Mouse (Mus musculus): ENCODE data around the gene Gmpr. TPM values are rescaled to one million over a fixed set of nuclear protein-coding genes. Genes with fewer than 3 reads are reported as not detected.

The Gmpr gene
- polyA plus RNA-seq, 1 experiment from 2014 or later: 62.4 TPM

DNA sequence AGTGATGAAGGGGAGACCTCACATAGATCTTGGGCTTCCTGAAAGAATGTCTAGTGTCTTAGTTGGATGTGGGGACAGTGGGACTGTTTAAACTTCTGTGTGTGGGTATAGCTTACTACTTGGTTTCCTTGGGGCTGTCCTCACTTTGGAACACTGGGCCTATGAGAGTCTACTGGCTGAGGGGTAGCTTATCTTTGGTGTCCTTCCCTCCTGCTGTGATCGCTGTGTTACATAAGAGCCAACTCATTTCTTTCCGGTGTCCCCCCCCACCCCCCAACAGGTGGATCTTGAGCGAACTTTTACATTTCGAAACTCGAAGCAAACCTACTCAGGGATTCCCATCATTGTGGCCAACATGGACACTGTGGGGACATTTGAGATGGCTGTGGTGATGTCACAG, 6.9 kb downstream of the Gmpr start:
- H3K9ac ChIP-seq (replicated peaks; ENCODE audit: low read length): no peak overlapping the region
- no peak overlapping the region for H3K4me3 ChIP-seq (ENCODE audit: low read length)
- H3K36me3 ChIP-seq (ENCODE audit: insufficient read depth, low read length): no peaks in the 10 kb centered on the region
- no peaks in the 10 kb centered on the region for H3K27me3 ChIP-seq (ENCODE audit: insufficient read depth, low read length)
- no peak for ATAC-seq (ENCODE audit: low FRiP score, low TSS enrichment)
- 91% methylated on average over 5 of the region's 5 CpGs for WGBS
- H3K9me3 ChIP-seq (ENCODE audit: low read length): no peaks in the 10 kb centered on the region
- H3K4me2 ChIP-seq (replicated peaks; ENCODE audit: low read depth, low read length): no peak overlapping the region
- H3K4me1 ChIP-seq (ENCODE audit: insufficient read depth, low read length): peaks cover 66% of the 10 kb centered on the region
- no peak overlapping the region for H3K27ac ChIP-seq (ENCODE audit: low read length)

DNA sequence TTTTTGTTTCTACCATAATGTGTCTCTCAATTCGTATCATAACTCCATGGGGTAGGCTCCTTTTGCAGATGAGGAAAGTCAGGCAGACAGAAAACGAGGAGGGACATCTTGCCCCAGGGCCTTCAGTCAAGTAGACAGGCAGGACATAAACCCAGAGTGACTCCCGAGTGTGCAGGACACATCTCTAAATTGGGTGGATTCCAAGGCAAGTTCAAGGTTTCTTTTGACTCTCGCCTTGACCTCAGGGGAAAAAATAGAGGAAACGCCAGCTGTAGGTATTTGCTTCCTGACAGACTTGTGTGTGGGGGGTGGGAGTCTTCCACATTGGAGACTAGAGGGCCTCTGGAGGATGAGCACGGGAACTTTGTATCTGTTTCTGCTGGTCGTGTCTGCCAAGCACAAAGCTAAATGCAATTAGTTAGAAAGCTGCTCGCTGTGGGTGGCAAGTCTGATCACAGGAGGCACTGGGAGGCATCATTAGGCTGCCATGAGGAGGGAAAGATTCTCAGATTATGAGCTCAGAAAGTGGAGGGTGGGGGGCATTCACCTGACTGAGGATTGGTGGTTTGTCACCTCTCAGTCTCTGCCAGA, 7.7 kb downstream of the Gmpr start:
- no peaks in the 10 kb centered on the region for H3K9me3 ChIP-seq (ENCODE audit: low read length)
- H3K4me2 ChIP-seq (replicated peaks; ENCODE audit: low read depth, low read length): no peak overlapping the region
- H3K9ac ChIP-seq (replicated peaks; ENCODE audit: low read length): no peak overlapping the region
- 23% methylated on average over 8 of the region's 8 CpGs for WGBS
- H3K36me3 ChIP-seq (ENCODE audit: insufficient read depth, low read length): no peaks in the 10 kb centered on the region
- no peaks in the 10 kb centered on the region for H3K27me3 ChIP-seq (ENCODE audit: insufficient read depth, low read length)
- H3K27ac ChIP-seq (ENCODE audit: low read length): peak overlapping the region; percentile 55; the same call in 1 of the 2 replicates
- peaks cover 60% of the 10 kb centered on the region for H3K4me1 ChIP-seq (ENCODE audit: insufficient read depth, low read length)
- H3K4me3 ChIP-seq (ENCODE audit: low read length): no peak overlapping the region
- no peak for ATAC-seq (ENCODE audit: low FRiP score, low TSS enrichment)

DNA sequence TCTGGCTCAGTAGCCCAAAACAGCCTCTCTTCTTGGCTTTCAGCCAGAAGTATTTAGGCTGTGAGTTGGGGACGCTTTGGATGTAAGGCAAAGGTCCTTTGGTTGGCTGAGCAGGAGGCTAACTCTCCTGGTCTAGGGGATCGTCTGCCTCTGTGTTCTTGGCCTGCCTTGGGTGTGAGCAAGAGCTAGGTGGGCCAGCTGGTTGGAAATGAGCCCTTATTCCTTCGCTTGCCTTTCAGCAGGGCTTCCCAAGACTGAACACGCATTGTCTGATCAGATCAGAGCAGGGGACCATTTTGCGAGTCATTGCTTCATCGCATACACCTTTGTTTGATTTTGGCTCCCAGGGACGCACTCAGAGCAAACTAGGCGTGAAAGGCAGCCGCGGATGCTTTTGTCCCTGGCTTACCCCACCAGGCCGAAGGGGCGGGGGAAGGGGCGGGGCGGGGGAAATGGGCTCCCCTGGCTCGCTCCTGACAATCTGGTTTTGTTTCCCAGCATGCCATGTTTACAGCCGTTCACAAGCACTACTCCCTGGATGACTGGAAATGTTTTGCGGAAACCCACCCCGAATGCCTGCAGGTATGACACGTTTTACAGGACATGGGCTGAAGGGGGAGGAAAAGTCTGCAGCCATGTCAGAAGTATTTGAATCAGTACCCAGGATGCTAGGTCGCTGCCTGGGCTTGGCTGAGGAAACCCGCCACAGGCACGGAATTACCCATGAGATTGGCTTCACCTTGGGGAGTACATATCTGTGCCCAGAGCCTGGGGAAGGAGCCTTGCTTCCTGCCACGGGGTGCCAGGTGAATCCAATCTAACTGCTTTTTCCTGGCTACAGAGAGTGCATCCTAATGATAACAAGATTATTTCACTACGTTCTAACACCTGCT, 9.5 kb downstream of the Gmpr start:
- H3K27ac ChIP-seq (ENCODE audit: low read length): peak overlapping the region; percentile 56
- peak overlapping the region; percentile 22; the same call in 1 of the 2 replicates for H3K9ac ChIP-seq (replicated peaks; ENCODE audit: low read length)
- ATAC-seq (ENCODE audit: low FRiP score, low TSS enrichment): peak; percentile 65

DNA sequence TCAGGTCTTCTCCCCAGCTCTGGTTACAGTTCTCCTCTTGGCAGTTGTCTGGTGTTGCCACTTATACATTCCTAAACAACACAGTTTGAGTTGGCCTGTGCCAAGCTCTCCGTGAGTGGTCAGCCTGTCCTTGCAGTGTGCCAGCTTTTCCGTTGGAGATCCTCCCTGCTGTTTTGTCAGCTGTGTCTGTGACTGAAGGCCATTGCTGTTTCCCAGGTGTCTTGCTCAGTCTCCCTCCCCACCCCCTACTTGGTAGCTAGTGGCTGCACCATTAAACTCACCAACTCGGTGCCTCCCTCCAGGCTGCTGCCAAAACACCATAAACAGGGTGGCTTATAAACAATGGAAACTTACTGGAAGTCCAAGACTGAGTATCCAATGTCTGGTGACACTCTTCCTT, 17.1 kb downstream of the Gmpr start:
- Histone ChIP-seq H3K4me1 (ENCODE audit: insufficient read depth, low read length) (peaks cover 30% of the 10 kb centered on the region), H3K4me3 (ENCODE audit: low read length) (no peak overlapping the region), H3K36me3 (ENCODE audit: insufficient read depth, low read length) (peaks cover 5% of the 10 kb centered on the region; the same call in 1 of the 2 replicates), H3K4me2 (replicated peaks; ENCODE audit: low read depth, low read length) (no peak overlapping the region), H3K27ac (ENCODE audit: low read length) (peak overlapping the region; percentile 63), H3K9me3 (ENCODE audit: low read length) (no peaks in the 10 kb centered on the region), H3K9ac (replicated peaks; ENCODE audit: low read length) (no peak overlapping the region; the same call in 1 of the 2 replicates), H3K27me3 (ENCODE audit: insufficient read depth, low read length) (no peaks in the 10 kb centered on the region)
- 23% methylated on average over 3 of the region's 3 CpGs for WGBS
- peak; percentile 24; the same call in 1 of the 2 replicates for ATAC-seq (ENCODE audit: low FRiP score, low TSS enrichment)

More for the DNA sequence above, 9.5 kb downstream of the Gmpr start:
- H3K4me3 ChIP-seq (ENCODE audit: low read length): peak overlapping the region; percentile 20
- H3K4me2 ChIP-seq (replicated peaks; ENCODE audit: low read depth, low read length): peak overlapping the region; percentile 42
- no peaks in the 10 kb centered on the region for H3K27me3 ChIP-seq (ENCODE audit: insufficient read depth, low read length)
- peaks cover 49% of the 10 kb centered on the region for H3K4me1 ChIP-seq (ENCODE audit: insufficient read depth, low read length)
- no peaks in the 10 kb centered on the region for H3K9me3 ChIP-seq (ENCODE audit: low read length)
- WGBS: 7% methylated on average over 24 of the region's 24 CpGs
- H3K36me3 ChIP-seq (ENCODE audit: insufficient read depth, low read length): peaks cover 5% of the 10 kb centered on the region; the same call in 1 of the 2 replicates

DNA sequence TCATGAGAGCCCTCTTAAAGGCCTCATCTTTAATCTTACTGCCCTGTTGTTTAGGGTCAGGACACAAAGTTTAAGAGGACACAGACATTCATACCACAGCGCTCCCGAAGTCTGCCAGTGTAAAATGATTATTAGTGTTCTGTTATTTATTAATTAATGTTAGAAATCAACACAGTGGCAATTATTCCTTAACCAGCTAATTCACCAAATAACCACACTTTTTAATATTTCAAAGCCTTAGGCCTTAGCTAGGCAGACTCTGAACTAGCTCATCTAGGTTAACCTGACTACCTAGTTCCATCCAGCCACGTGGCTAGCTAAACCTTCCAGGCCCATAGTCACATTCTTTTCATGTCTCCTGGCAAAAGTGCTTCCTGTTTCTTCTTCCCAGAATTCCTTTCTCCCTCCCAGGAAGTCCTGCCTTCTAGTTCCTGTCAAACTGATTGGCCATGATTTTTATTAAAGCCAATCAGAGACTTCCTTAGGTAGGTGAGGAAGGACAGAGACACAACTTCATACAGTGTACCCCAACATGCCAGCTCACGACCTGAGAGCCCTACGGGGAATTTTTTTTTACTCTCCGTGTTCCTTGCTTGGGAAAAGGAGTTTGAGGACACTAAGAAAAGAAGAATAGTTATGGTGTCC, 17.7 kb downstream of the Gmpr start:
- H3K36me3 ChIP-seq (ENCODE audit: insufficient read depth, low read length): peaks cover 5% of the 10 kb centered on the region; the same call in 1 of the 2 replicates
- 86% methylated on average over 6 of the region's 6 CpGs for WGBS
- no peaks in the 10 kb centered on the region for H3K27me3 ChIP-seq (ENCODE audit: insufficient read depth, low read length)
- no peak for ATAC-seq (ENCODE audit: low FRiP score, low TSS enrichment)
- H3K27ac ChIP-seq (ENCODE audit: low read length): peak overlapping the region; percentile 63
- H3K9me3 ChIP-seq (ENCODE audit: low read length): no peaks in the 10 kb centered on the region
- H3K4me2 ChIP-seq (replicated peaks; ENCODE audit: low read depth, low read length): no peak overlapping the region
- H3K9ac ChIP-seq (replicated peaks; ENCODE audit: low read length): no peak overlapping the region; the same call in 1 of the 2 replicates
- H3K4me3 ChIP-seq (ENCODE audit: low read length): no peak overlapping the region
- H3K4me1 ChIP-seq (ENCODE audit: insufficient read depth, low read length): peaks cover 37% of the 10 kb centered on the region

DNA sequence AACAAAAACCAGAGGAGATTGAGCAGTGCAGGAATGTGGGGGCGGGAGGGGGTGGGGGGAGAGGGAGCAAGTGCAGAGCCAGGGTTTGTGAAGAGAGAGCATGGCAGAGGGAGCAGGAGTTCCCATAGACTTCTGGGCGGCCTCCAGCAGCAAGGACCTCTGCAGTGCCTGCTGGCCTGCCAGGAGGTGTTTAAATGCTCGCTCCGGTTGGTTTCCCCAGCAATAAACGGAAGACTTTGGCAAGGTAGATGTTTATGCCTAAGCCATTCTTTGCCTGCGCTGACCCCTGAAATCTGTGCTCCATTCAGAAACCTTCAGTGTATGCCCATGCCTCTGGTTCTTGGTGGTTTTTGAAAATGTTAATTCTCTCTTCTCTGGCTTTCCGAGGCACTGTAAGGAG, 19.0 kb downstream of the Gmpr start:
- Histone ChIP-seq H3K36me3 (ENCODE audit: insufficient read depth, low read length) (no peaks in the 10 kb centered on the region; the same call in 1 of the 2 replicates), H3K27me3 (ENCODE audit: insufficient read depth, low read length) (no peaks in the 10 kb centered on the region), H3K27ac (ENCODE audit: low read length) (peak overlapping the region; percentile 84), H3K9ac (replicated peaks; ENCODE audit: low read length) (no peak overlapping the region), H3K9me3 (ENCODE audit: low read length) (no peaks in the 10 kb centered on the region), H3K4me3 (ENCODE audit: low read length) (no peak overlapping the region), H3K4me2 (replicated peaks; ENCODE audit: low read depth, low read length) (no peak overlapping the region), H3K4me1 (ENCODE audit: insufficient read depth, low read length) (peaks cover 50% of the 10 kb centered on the region)
- 34% methylated on average over 7 of the region's 7 CpGs for WGBS
- peak; percentile 68 for ATAC-seq (ENCODE audit: low FRiP score, low TSS enrichment)

DNA sequence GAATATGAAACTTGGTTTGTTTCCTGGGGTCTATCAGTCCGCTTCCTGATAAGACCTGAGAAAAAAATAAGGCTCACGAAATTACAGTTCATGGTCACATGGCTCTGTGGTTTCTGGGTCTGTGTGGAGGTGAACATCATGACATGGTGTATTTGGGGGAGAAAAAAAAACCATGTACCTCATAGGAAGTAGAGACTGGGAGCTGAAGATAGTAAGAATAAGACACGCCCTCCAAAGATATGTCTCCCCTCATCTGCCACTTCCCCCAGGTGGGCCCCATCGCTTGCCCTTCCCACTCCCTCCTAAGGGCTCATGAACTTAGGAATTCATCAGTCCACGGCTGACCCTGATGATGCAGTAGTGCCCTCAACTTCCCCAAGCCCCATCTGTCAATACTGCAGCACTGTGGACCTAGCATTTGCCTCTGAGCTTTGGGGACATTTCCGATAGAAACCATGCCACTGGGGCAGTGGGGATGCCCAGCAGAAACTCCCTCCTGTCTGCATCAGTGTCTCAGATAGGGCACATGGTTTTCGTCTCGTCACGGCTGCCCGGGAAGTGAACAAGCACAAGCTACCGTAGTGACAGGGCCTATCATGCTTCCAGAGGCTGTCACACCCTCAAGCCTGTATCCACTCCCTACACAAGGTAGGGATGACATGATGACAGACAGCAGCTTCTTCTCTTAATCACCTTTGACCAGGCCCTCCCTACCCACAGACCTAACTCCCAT, 20.2 kb downstream of the Gmpr start:
- no peaks in the 10 kb centered on the region for H3K36me3 ChIP-seq (ENCODE audit: insufficient read depth, low read length)
- H3K9me3 ChIP-seq (ENCODE audit: low read length): no peaks in the 10 kb centered on the region
- peaks cover 53% of the 10 kb centered on the region for H3K4me1 ChIP-seq (ENCODE audit: insufficient read depth, low read length)
- 74% methylated on average over 11 of the region's 11 CpGs for WGBS
- no peak overlapping the region for H3K4me2 ChIP-seq (replicated peaks; ENCODE audit: low read depth, low read length)
- no peaks in the 10 kb centered on the region for H3K27me3 ChIP-seq (ENCODE audit: insufficient read depth, low read length)
- no peak overlapping the region; the same call in 1 of the 2 replicates for H3K27ac ChIP-seq (ENCODE audit: low read length)
- H3K4me3 ChIP-seq (ENCODE audit: low read length): no peak overlapping the region
- no peak for ATAC-seq (ENCODE audit: low FRiP score, low TSS enrichment)
- no peak overlapping the region for H3K9ac ChIP-seq (replicated peaks; ENCODE audit: low read length)

DNA sequence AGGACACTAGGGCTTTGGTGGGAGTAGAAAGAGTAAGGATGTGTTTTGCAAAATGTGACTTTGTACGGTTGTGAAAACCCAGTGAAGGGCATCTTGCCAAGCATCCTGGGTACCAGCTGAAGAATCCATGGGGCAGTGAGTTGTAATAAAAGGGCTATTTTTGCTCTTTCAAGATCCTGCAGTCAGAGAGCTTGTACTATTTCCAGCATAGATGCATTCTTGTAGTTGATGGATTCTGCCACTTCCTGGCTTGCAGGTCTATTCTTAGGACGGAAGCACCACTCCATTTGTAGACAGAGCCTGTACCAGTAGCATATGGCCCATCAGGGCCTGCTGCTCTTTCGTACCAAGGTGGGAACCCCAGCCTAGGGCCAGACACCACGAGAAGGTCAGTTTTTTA, 21.5 kb downstream of the Gmpr start:
- no peaks in the 10 kb centered on the region for H3K27me3 ChIP-seq (ENCODE audit: insufficient read depth, low read length)
- ATAC-seq (ENCODE audit: low FRiP score, low TSS enrichment): no peak
- no peak overlapping the region for H3K27ac ChIP-seq (ENCODE audit: low read length)
- H3K9me3 ChIP-seq (ENCODE audit: low read length): no peaks in the 10 kb centered on the region
- peaks cover 53% of the 10 kb centered on the region for H3K4me1 ChIP-seq (ENCODE audit: insufficient read depth, low read length)
- H3K9ac ChIP-seq (replicated peaks; ENCODE audit: low read length): no peak overlapping the region
- H3K4me3 ChIP-seq (ENCODE audit: low read length): no peak overlapping the region
- no peak overlapping the region for H3K4me2 ChIP-seq (replicated peaks; ENCODE audit: low read depth, low read length)
- WGBS: 78% methylated on average over 4 of the region's 4 CpGs
- H3K36me3 ChIP-seq (ENCODE audit: insufficient read depth, low read length): no peaks in the 10 kb centered on the region

DNA sequence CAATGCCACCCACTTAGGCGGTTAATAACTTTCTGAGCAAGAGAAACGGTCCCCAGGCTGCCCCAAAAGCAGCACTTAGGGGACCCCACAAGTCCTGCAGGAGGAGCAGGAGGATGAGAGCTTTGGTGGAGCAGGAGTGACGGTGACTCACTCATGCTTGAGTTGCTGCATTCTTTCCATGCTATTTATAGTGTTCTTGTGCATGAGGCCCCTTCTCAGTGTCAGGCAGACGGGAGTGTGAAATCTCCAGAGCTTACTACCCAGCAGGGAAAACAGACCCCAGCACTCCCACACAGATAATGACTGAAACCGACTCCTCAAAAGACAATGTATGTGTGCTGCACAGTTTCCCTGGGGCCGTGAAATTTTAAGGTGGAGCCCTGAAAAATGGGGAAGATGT, 23.5 kb downstream of the Gmpr start:
- no peaks in the 10 kb centered on the region for H3K9me3 ChIP-seq (ENCODE audit: low read length)

More for the DNA sequence above, 23.5 kb downstream of the Gmpr start:
- Histone ChIP-seq H3K4me1 (ENCODE audit: insufficient read depth, low read length) (peaks cover 52% of the 10 kb centered on the region), H3K27me3 (ENCODE audit: insufficient read depth, low read length) (no peaks in the 10 kb centered on the region), H3K4me2 (replicated peaks; ENCODE audit: low read depth, low read length) (peak overlapping the region; percentile 30; the same call in 1 of the 2 replicates), H3K27ac (ENCODE audit: low read length) (peak overlapping the region; percentile 91), H3K9ac (replicated peaks; ENCODE audit: low read length) (peak overlapping the region; percentile 45; the same call in 1 of the 2 replicates), H3K36me3 (ENCODE audit: insufficient read depth, low read length) (no peaks in the 10 kb centered on the region), H3K4me3 (ENCODE audit: low read length) (no peak overlapping the region)
- ATAC-seq (ENCODE audit: low FRiP score, low TSS enrichment): peak; percentile 73; the same call in 1 of the 2 replicates
- 12% methylated on average over 6 of the region's 6 CpGs for WGBS

Measured in kidney, embryonic 16.5 days (tissue).